In genomic region chr4:151263786-151264414, GRCm38 (mm10) we compare ENCODE assay signal across 14 mouse cellular contexts.
DNase-seq lines count a peak whose midpoint lies in the region; ATAC-seq lines count a peak whose summit lies in the region.
"Had no signal": no experiment of that assay in that cellular context is flagged by ENCODE, and none has a peak within 500 bp of the region (broad histone marks: within the 10 kb centered on the region; RNA-seq: fewer than 3 reads in every experiment).

No protein-coding gene starts in this region.

- H3K4me3 ChIP-seq in forebrain, embryonic 15.5 days = no peak overlapping the region
- H3K4me3 ChIP-seq in forebrain, embryonic 10.5 days = no peak overlapping the region
- H3K4me3 ChIP-seq in midbrain, embryonic 14.5 days (replicated peaks; ENCODE audit: low read depth, low read length) = no peak overlapping the region
- H3K4me3 ChIP-seq in midbrain, embryonic 11.5 days (ENCODE audit: low read depth, low read length) = no peak overlapping the region
- H3K4me3 ChIP-seq in hindbrain, embryonic 15.5 days = no peak overlapping the region
- H3K4me3 ChIP-seq: heart, embryonic 12.5 days; liver, embryonic 12.5 days had no signal

- H3K36me3 ChIP-seq in forebrain, embryonic 15.5 days = no peaks in the 10 kb centered on the region
- no peaks in the 10 kb centered on the region for H3K36me3 ChIP-seq in forebrain, embryonic 10.5 days (replicated peaks)
- H3K36me3 ChIP-seq in midbrain, embryonic 14.5 days (ENCODE audit: control insufficient read depth, insufficient read depth, low read length) = no peaks in the 10 kb centered on the region
- H3K36me3 ChIP-seq in midbrain, embryonic 11.5 days (ENCODE audit: control insufficient read depth, insufficient read depth, low read length) = no peaks in the 10 kb centered on the region
- no peaks in the 10 kb centered on the region for H3K36me3 ChIP-seq in hindbrain, embryonic 15.5 days
- H3K36me3 ChIP-seq: heart, embryonic 12.5 days; liver, embryonic 12.5 days had no signal

- H3K9me3 ChIP-seq in forebrain, embryonic 15.5 days = no peaks in the 10 kb centered on the region
- H3K9me3 ChIP-seq in forebrain, embryonic 10.5 days = no peaks in the 10 kb centered on the region
- H3K9me3 ChIP-seq in midbrain, embryonic 14.5 days (ENCODE audit: control insufficient read depth, low read length) = no peaks in the 10 kb centered on the region
- no peaks in the 10 kb centered on the region for H3K9me3 ChIP-seq in midbrain, embryonic 11.5 days (ENCODE audit: control insufficient read depth, low read length)
- no peaks in the 10 kb centered on the region for H3K9me3 ChIP-seq in hindbrain, embryonic 15.5 days
- H3K9me3 ChIP-seq: heart, embryonic 12.5 days; liver, embryonic 12.5 days had no signal

- H3K4me1 ChIP-seq in forebrain, embryonic 15.5 days = peaks cover 14% of the 10 kb centered on the region
- H3K4me1 ChIP-seq in forebrain, embryonic 10.5 days = peaks cover 20% of the 10 kb centered on the region
- H3K4me1 ChIP-seq in midbrain, embryonic 14.5 days (ENCODE audit: control insufficient read depth, insufficient read depth, low read length) = peaks cover 13% of the 10 kb centered on the region
- H3K4me1 ChIP-seq in midbrain, embryonic 11.5 days (ENCODE audit: control insufficient read depth, insufficient read depth, low read length) = no peaks in the 10 kb centered on the region
- peaks cover 21% of the 10 kb centered on the region for H3K4me1 ChIP-seq in hindbrain, embryonic 15.5 days (replicated peaks)
- H3K4me1 ChIP-seq: heart, embryonic 12.5 days; liver, embryonic 12.5 days had no signal

- 52% methylated on average over 14 of the region's 14 CpGs for WGBS in forebrain, embryonic 15.5 days
- 73% methylated on average over 14 of the region's 14 CpGs for WGBS in forebrain, embryonic 10.5 days
- 47% methylated on average over 14 of the region's 14 CpGs for WGBS in midbrain, embryonic 14.5 days
- 69% methylated on average over 14 of the region's 14 CpGs for WGBS in midbrain, embryonic 11.5 days
- WGBS in hindbrain, embryonic 15.5 days = 30% methylated on average over 14 of the region's 14 CpGs

- H3K27ac ChIP-seq in forebrain, embryonic 15.5 days (replicated peaks) = 0 out of 2 replicates have a peak overlapping the region, but pooled peaks have one; percentile 7
- H3K27ac ChIP-seq in forebrain, embryonic 10.5 days = no peak overlapping the region
- no peak overlapping the region for H3K27ac ChIP-seq in midbrain, embryonic 14.5 days (replicated peaks; ENCODE audit: low read depth, low read length)
- H3K27ac ChIP-seq in midbrain, embryonic 11.5 days (ENCODE audit: low read depth, low read length) = no peak overlapping the region
- H3K27ac ChIP-seq in hindbrain, embryonic 15.5 days (replicated peaks) = peak overlapping the region; percentile 43
- H3K27ac ChIP-seq: liver, embryonic 12.5 days had no signal

- no peak overlapping the region for H3K9ac ChIP-seq in forebrain, embryonic 15.5 days (replicated peaks)
- no peak overlapping the region for H3K9ac ChIP-seq in midbrain, embryonic 14.5 days (replicated peaks; ENCODE audit: low read length)
- no peak overlapping the region for H3K9ac ChIP-seq in midbrain, embryonic 11.5 days (ENCODE audit: low read length)
- H3K9ac ChIP-seq in hindbrain, embryonic 15.5 days = no peak overlapping the region
- H3K9ac ChIP-seq: heart, embryonic 12.5 days; liver, embryonic 12.5 days had no signal

- no peak overlapping the region for H3K4me2 ChIP-seq in forebrain, embryonic 15.5 days (replicated peaks)
- no peak overlapping the region for H3K4me2 ChIP-seq in midbrain, embryonic 14.5 days (ENCODE audit: low read length)
- no peak overlapping the region for H3K4me2 ChIP-seq in midbrain, embryonic 11.5 days
- no peak overlapping the region for H3K4me2 ChIP-seq in hindbrain, embryonic 15.5 days
- H3K4me2 ChIP-seq: heart, embryonic 12.5 days; liver, embryonic 12.5 days had no signal

- no peak for DNase-seq in forebrain, embryonic 10.5 days (ENCODE audit: extremely low spot score, low spot score)
- DNase-seq in midbrain, embryonic 14.5 days = peak; percentile 59
- no peak for DNase-seq in midbrain, embryonic 11.5 days (ENCODE audit: low spot score, missing footprints)
- DNase-seq in retina, embryonic 14.5 days (ENCODE audit: low spot score) = peak; percentile 35
- DNase-seq in adrenal gland, postnatal 14 days = no peak
- no peak for DNase-seq in adrenal gland, postnatal 10 days
- DNase-seq: heart, postnatal 4 days; kidney, adult 8-10 months; lung, postnatal 14 days; thymus, postnatal 36 days had no signal

- ATAC-seq in forebrain, embryonic 15.5 days (replicated peaks) = no peak
- no peak for ATAC-seq in midbrain, embryonic 14.5 days (ENCODE audit: low FRiP score, low TSS enrichment)
- ATAC-seq in midbrain, embryonic 11.5 days (ENCODE audit: low FRiP score) = no peak
- no peak; the same call in 1 of the 2 replicates for ATAC-seq in hindbrain, embryonic 15.5 days (ENCODE audit: low FRiP score, low read depth)
- ATAC-seq: liver, embryonic 12.5 days had no signal

- no peaks in the 10 kb centered on the region for H3K27me3 ChIP-seq in forebrain, embryonic 15.5 days
- 0 out of 2 replicates have a peak, but pooled peaks cover 3% of the 10 kb centered on the region for H3K27me3 ChIP-seq in forebrain, embryonic 10.5 days (ENCODE audit: poor library complexity, severe bottlenecking)
- no peaks in the 10 kb centered on the region for H3K27me3 ChIP-seq in midbrain, embryonic 14.5 days (ENCODE audit: control insufficient read depth, insufficient read depth, low read length)
- no peaks in the 10 kb centered on the region for H3K27me3 ChIP-seq in midbrain, embryonic 11.5 days (ENCODE audit: control insufficient read depth, insufficient read depth, low read length)
- H3K27me3 ChIP-seq in hindbrain, embryonic 15.5 days = no peaks in the 10 kb centered on the region

Comparison
In these comparisons a context has a peak if more than half of its experiments do, and no peak if none do; other contexts are left out.
1. H3K27ac ChIP-seq: peak in forebrain, embryonic 15.5 days (single experiment) and hindbrain, embryonic 15.5 days (single experiment); none in forebrain, embryonic 10.5 days (single experiment), midbrain, embryonic 14.5 days (single experiment) and midbrain, embryonic 11.5 days (single experiment).
2. DNase-seq: peak in midbrain, embryonic 14.5 days (single experiment) and retina, embryonic 14.5 days (single experiment); none in forebrain, embryonic 10.5 days (single experiment), midbrain, embryonic 11.5 days (single experiment), adrenal gland, postnatal 14 days (single experiment) and adrenal gland, postnatal 10 days (single experiment).